Mouse (Mus musculus) heart, postnatal 10 days (tissue): Measurements from ENCODE around the gene Sun5. TPM values are rescaled to one million over a fixed set of nuclear protein-coding genes. Genes with fewer than 3 reads are reported as not detected.

Experiments used
- DNase-seq, 2 experiments: peaks; one replicate each; pipeline ENCODE4 v3.0.0; 2021
- intact Hi-C: fragments of 180-260 bp; cut with DNase I; formaldehyde crosslinking; loops from one replicate; pipeline ENCODE4 v1.15.1; 2025
- total RNA-seq, 2 experiments: library from RNA; stranded (reverse); gene quantifications; 2 replicates each; pipeline ENCODE4 v1.2.3; 2021

Gene Sun5
- total RNA-seq, 2 experiments from 2014 or later: not detected

GRCm38 (mm10) chr2:153822005-153822543, 48.8 kb downstream of the Sun5 start:
- intact Hi-C loops: no loop called here
- DNase-seq: no peak

- DNase-seq: peak; percentile 8 to 9
Measured at GRCm38 (mm10) chr2:153809921-153810320, 61.0 kb downstream of the Sun5 start.

GRCm38 (mm10) chr2:153808841-153809240, 62.0 kb downstream of the Sun5 start:
- intact Hi-C loops: loop anchor here (5.0 kb wide), 1 partner anchor 43 kb away; no protein-coding TSS in a partner anchor
- DNase-seq: no peak

More at GRCm38 (mm10) chr2:153809921-153810320, 61.0 kb downstream of the Sun5 start:
- intact Hi-C loops: loop anchor here (5.0 kb wide), 1 partner anchor 42 kb away; no protein-coding TSS in a partner anchor

GRCm38 (mm10) chr2:153808146-153808545, 62.7 kb downstream of the Sun5 start:
- intact Hi-C loops: loop anchor here (5.0 kb wide), 1 partner anchor 44 kb away; no protein-coding TSS in a partner anchor
- no peak for DNase-seq

- DNase-seq: peak; percentile 43 to 78
- intact Hi-C loops: loop anchor here (1.0 to 5.0 kb wide), 2 partner anchors 45 to 122 kb away; no protein-coding TSS in a partner anchor
Measured at GRCm38 (mm10) chr2:153807464-153807863, 63.4 kb downstream of the Sun5 start.

Other genes with a start within 250 kb of the Sun5 start
- 10 to 100 TPM; 20.1 to 24.2 TPM for gene Commd7, start 238.3 kb downstream of the Sun5 start, total RNA-seq
- gene Dnmt3b, start 221.6 kb downstream of the Sun5 start, total RNA-seq: 1 to 10 TPM; 2.4 to 2.6 TPM
- not detected for gene Dnmt3c, start 174.4 kb downstream of the Sun5 start, total RNA-seq
- gene Mapre1, start 129.8 kb downstream of the Sun5 start, total RNA-seq: 100 to 1,000 TPM; 108 to 124 TPM
- not detected for gene Efcab8, start 91.2 kb downstream of the Sun5 start, total RNA-seq
- not detected for gene Bpifb2, start 4.0 kb upstream of the Sun5 start, total RNA-seq
- gene Bpifb6, start 29.3 kb upstream of the Sun5 start, total RNA-seq: not detected
- not detected for gene Bpifb3, start 47.1 kb upstream of the Sun5 start, total RNA-seq
- not detected for gene Bpifb4, start 67.1 kb upstream of the Sun5 start, total RNA-seq
- not detected for gene Bpifa6, start 103.9 kb upstream of the Sun5 start, total RNA-seq
- gene Bpifa2, start 137.2 kb upstream of the Sun5 start, total RNA-seq: under 1 TPM in 1 of 2 experiments, not detected in 1; 0.36 TPM